Mouse (Mus musculus) heart, embryonic 13.5 days (tissue): ENCODE measurements around the gene Kynu. TPM values are rescaled to one million over a fixed set of nuclear protein-coding genes. Genes with fewer than 3 reads are reported as not detected.

Source experiments
- ATAC-seq: fragments of 200-750 bp; cut with Nextera tagmentation; 2 replicates; pipeline ENCODE4 v1.8.0; 2017; ENCODE audit warnings: moderate TSS enrichment; ENCODE audit not compliant: insufficient number of reproducible peaks, low FRiP score, low TSS enrichment; ENCODE audit errors: extremely low read depth
- H3K27ac ChIP-seq: fragments of 300-500 bp; sonication (generic); replicated peaks from 2 replicates; pipeline ENCODE4 v1.5.1; 2015; ENCODE audit warnings: moderate library complexity, mild to moderate bottlenecking, inconsistent platforms
- H3K27me3 ChIP-seq: fragments of 300-500 bp; sonication (generic); replicated peaks from 2 replicates; pipeline ENCODE4 v1.6.1; 2015; ENCODE audit warnings: mild to moderate bottlenecking, inconsistent platforms
- H3K36me3 ChIP-seq: fragments of 300-500 bp; sonication (generic); 2 replicates; pipeline ENCODE4 v1.6.1; 2015; ENCODE audit warnings: mild to moderate bottlenecking, inconsistent platforms
- H3K4me1 ChIP-seq: fragments of 300-500 bp; sonication (generic); 2 replicates; pipeline ENCODE4 v1.6.1; 2015; ENCODE audit warnings: inconsistent platforms
- H3K4me2 ChIP-seq: fragments of 300-500 bp; sonication (generic); 2 replicates; pipeline ENCODE4 v1.6.1; 2015; ENCODE audit warnings: inconsistent platforms, mild to moderate bottlenecking, moderate library complexity
- H3K4me3 ChIP-seq: fragments of 300-500 bp; sonication (generic); 2 replicates; pipeline ENCODE4 v1.5.1; 2015; ENCODE audit warnings: moderate library complexity, mild to moderate bottlenecking, inconsistent platforms
- H3K9ac ChIP-seq: fragments of 300-500 bp; sonication (generic); 2 replicates; pipeline ENCODE4 v1.6.1; 2015; ENCODE audit warnings: inconsistent platforms, mild to moderate bottlenecking, moderate library complexity
- H3K9me3 ChIP-seq: fragments of 300-500 bp; sonication (generic); 2 replicates; pipeline ENCODE4 v1.6.1; 2016; ENCODE audit warnings: inconsistent platforms
- whole genome bisulfite sequencing: fragments of 180-500 bp; shearing (Covaris S2); methylation state at CpG from one replicate; pipeline ENCODE4 v1.1.7; 2015; ENCODE audit warnings: mixed read lengths; 5-methylcytosine and 5-hydroxymethylcytosine counted together
- polyA plus RNA-seq: library from polyadenylated mRNA; unstranded; fragments of >200 nt; fragmentation: Nextera tagmentation; extraction: Ambion mirVana; gene quantifications from 2 replicates; pipeline ENCODE4 v1.2.1, GENCODE M21; 2015

The Kynu gene
- polyA plus RNA-seq, result 0.09 and 0.15 TPM in 2 replicates

- ATAC-seq, result no peak
- no peak within 1 kb of the TSS for H3K27ac ChIP-seq
- no peak within 1 kb of the TSS for H3K9ac ChIP-seq
- no peak within 1 kb of the TSS for H3K4me2 ChIP-seq
- 34% methylated on average over 9 of the region's 9 CpGs for WGBS
- H3K27me3 ChIP-seq, result no peaks in the 10 kb centered on the region
- no peaks in the 10 kb centered on the region for H3K9me3 ChIP-seq
- H3K4me1 ChIP-seq, result no peaks in the 10 kb centered on the region
- no peak within 1 kb of the TSS for H3K4me3 ChIP-seq
- no peaks in the 10 kb centered on the region for H3K36me3 ChIP-seq
Measured at GRCm38 (mm10) chr2:43555062-43555888, at the start of gene Kynu. TSS of gene Kynu (plus strand) at chr2:43555329.

DNA sequence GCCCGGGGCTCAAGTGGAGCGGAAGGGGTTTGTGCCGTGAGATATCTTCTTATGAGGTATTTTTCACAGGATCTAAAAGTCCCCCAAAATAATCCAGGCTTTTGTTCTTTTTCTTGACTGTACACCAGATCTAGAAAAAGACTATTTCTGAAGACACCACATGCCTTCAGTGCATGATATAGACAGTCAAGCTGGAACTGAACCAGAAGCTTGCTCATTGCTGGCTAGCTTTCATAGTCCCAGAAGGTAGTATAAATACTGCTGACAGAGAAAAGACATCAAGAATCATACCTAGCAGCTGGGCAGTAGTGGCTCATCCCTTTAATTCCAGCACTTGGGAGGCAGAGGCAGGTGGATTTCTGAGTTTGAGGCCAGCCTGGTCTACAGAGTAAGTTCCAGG, 48.9 kb upstream of the Kynu start:
- Histone ChIP-seq H3K27ac (no peak overlapping the region), H3K9me3 (no peaks in the 10 kb centered on the region), H3K4me3 (no peak overlapping the region), H3K27me3 (no peaks in the 10 kb centered on the region), H3K4me1 (no peaks in the 10 kb centered on the region), H3K4me2 (no peak overlapping the region), H3K9ac (no peak overlapping the region), H3K36me3 (no peaks in the 10 kb centered on the region)
- 83% methylated on average over 3 of the region's 3 CpGs for WGBS
- no peak for ATAC-seq

DNA sequence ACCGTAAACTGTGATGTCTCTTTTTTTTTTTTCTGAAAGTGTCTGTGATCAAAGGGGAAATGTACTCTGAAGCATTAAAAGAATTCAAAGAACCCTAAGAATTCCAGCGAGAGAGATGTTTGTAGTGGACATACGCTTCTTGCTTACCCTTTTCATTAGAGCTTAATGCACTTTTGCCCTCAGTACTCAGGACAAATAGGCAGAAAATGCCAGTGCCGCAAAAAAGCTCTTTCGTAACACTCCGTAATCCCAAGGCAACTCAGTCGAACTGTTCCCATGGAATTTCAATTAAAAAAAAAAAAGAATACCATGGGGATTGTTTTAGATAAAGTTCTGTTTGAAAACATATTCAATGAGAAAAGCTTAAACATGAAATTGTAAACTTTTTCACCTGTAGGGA, 41.3 kb upstream of the Kynu start:
- Histone ChIP-seq H3K27ac (no peak overlapping the region), H3K36me3 (no peaks in the 10 kb centered on the region), H3K9me3 (0 out of 2 replicates have a peak, but pooled peaks cover 5% of the 10 kb centered on the region), H3K4me3 (no peak overlapping the region), H3K4me1 (no peaks in the 10 kb centered on the region), H3K4me2 (no peak overlapping the region), H3K9ac (no peak overlapping the region), H3K27me3 (no peaks in the 10 kb centered on the region)
- ATAC-seq, result no peak
- WGBS, result 47% methylated on average over 7 of the region's 7 CpGs

- Histone ChIP-seq H3K9me3 (no peaks in the 10 kb centered on the region), H3K4me3 (no peak overlapping the region), H3K4me1 (no peaks in the 10 kb centered on the region), H3K27ac (no peak overlapping the region), H3K9ac (no peak overlapping the region), H3K27me3 (no peaks in the 10 kb centered on the region), H3K36me3 (no peaks in the 10 kb centered on the region), H3K4me2 (no peak overlapping the region)
- ATAC-seq, result no peak
- WGBS, result 71% methylated on average over 2 of the region's 2 CpGs
Measured at GRCm38 (mm10) chr2:43534417-43534816, 20.7 kb upstream of the Kynu start.

DNA sequence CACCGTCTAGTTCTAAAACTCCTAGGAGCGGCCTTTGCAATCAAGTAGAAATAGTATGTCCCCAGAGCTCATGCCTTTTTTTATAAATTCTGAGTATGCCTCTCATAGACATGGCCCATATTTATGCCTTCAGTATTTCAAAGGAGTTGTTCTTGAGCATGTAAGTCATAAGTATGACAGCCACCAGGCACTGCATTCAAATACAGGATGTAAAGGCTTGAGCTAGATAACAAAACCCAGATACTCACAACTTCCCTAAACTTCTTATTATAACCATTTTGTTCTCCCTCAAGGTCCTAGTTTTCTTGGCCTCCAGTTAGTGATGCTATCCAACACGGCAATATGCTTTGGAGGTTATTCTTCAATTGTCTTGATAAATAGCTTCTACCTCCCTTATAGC, 12.5 kb upstream of the Kynu start:
- Histone ChIP-seq H3K27ac (no peak overlapping the region), H3K27me3 (no peaks in the 10 kb centered on the region), H3K9me3 (no peaks in the 10 kb centered on the region), H3K9ac (no peak overlapping the region), H3K4me1 (no peaks in the 10 kb centered on the region), H3K4me3 (no peak overlapping the region), H3K36me3 (no peaks in the 10 kb centered on the region), H3K4me2 (no peak overlapping the region)
- WGBS, result 77% methylated on average over 3 of the region's 3 CpGs
- ATAC-seq, result no peak

DNA sequence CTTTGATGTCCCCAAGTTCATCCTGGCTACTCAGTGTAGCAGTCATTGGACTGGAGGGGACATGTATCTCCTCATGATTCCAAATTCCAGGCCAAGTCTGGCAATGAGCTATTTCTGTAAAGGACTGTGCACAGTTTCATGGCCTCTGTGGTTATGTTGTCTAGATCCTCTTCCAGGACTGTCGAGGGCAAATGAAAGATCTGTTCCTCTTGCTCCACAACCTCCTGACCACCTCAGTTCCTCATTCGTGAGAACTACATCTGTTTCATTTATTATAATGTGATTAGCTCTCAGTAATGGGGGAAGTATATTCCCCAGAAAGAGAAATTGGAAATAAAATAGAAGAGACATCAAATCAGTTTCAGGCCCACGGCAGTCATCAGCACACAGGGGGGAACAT, 9.5 kb upstream of the Kynu start:
- H3K9me3 ChIP-seq, result no peaks in the 10 kb centered on the region
- no peak overlapping the region for H3K9ac ChIP-seq
- H3K27ac ChIP-seq, result no peak overlapping the region
- H3K4me1 ChIP-seq, result no peaks in the 10 kb centered on the region
- H3K36me3 ChIP-seq, result no peaks in the 10 kb centered on the region
- H3K4me2 ChIP-seq, result no peak overlapping the region
- no peak for ATAC-seq
- no peaks in the 10 kb centered on the region for H3K27me3 ChIP-seq
- no peak overlapping the region for H3K4me3 ChIP-seq
- 70% methylated on average over 3 of the region's 3 CpGs for WGBS

DNA sequence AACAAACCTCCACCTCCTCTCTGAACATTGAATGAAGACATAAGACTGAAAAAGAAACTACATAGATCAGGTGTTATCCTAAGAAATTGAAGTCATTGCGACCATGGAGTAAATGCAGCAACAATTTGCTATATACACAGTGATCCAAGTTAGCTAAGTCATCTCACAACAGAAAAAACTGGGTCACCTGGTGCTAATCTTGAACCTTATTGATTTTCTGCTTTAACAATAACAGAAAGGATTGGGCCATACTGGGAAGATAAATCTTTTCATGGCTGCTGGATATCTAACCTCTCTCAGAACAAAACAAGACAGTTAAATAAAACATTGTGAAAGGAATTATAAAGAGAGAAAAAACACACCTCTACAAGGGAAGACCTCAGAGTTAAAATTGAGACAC, 8.7 kb upstream of the Kynu start:
- no peak overlapping the region for H3K4me3 ChIP-seq
- ATAC-seq, result no peak
- no peak overlapping the region for H3K4me2 ChIP-seq
- H3K4me1 ChIP-seq, result no peaks in the 10 kb centered on the region
- WGBS, result 65% methylated on average over 1 of the region's 1 CpGs
- H3K27me3 ChIP-seq, result no peaks in the 10 kb centered on the region
- H3K9me3 ChIP-seq, result no peaks in the 10 kb centered on the region
- H3K27ac ChIP-seq, result no peak overlapping the region
- H3K36me3 ChIP-seq, result no peaks in the 10 kb centered on the region
- H3K9ac ChIP-seq, result no peak overlapping the region

- Histone ChIP-seq H3K36me3 (no peaks in the 10 kb centered on the region), H3K9me3 (no peaks in the 10 kb centered on the region), H3K4me1 (no peaks in the 10 kb centered on the region), H3K27me3 (no peaks in the 10 kb centered on the region), H3K9ac (no peak overlapping the region), H3K4me2 (no peak overlapping the region), H3K27ac (no peak overlapping the region), H3K4me3 (no peak overlapping the region)
- 56% methylated on average over 4 of the region's 4 CpGs for WGBS
- no peak for ATAC-seq
Measured at GRCm38 (mm10) chr2:43554216-43554615, 913 bp upstream of the Kynu start.

DNA sequence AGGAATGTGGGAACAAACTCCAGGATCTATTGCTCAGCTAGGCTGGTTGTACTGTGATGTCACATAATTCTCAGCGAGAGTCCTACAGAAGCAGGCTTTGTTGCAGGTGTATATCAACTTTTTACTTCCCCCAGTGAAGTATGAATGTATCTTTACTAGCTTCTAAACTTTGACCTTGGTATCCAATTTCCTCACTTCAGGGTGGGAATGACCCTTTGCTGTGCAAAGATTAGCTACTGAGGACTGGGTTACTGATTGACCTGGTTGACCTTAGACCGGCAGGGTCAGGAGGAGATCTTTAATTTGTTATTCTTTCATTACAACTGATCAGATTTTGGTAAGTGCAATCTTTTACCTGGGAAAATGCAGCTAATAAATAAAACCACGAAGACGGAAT, 758 bp downstream of the Kynu start:
- Histone ChIP-seq H3K4me1 (no peaks in the 10 kb centered on the region), H3K36me3 (no peaks in the 10 kb centered on the region), H3K9me3 (no peaks in the 10 kb centered on the region), H3K4me2 (no peak overlapping the region), H3K9ac (no peak overlapping the region), H3K4me3 (no peak overlapping the region), H3K27me3 (no peaks in the 10 kb centered on the region), H3K27ac (no peak overlapping the region)
- ATAC-seq, result no peak
- WGBS, result 65% methylated on average over 4 of the region's 4 CpGs

- ATAC-seq, result no peak
- Histone ChIP-seq H3K4me1 (no peaks in the 10 kb centered on the region), H3K9me3 (no peaks in the 10 kb centered on the region), H3K27me3 (no peaks in the 10 kb centered on the region), H3K27ac (no peak overlapping the region), H3K36me3 (no peaks in the 10 kb centered on the region), H3K4me3 (no peak overlapping the region), H3K9ac (no peak overlapping the region), H3K4me2 (no peak overlapping the region)
- 64% methylated on average over 3 of the region's 3 CpGs for WGBS
Measured at GRCm38 (mm10) chr2:43556985-43557384, 1.9 kb downstream of the Kynu start.

- WGBS, result 76% methylated on average over 3 of the region's 3 CpGs
- no peaks in the 10 kb centered on the region for H3K27me3 ChIP-seq
- H3K36me3 ChIP-seq, result no peaks in the 10 kb centered on the region
- no peak overlapping the region for H3K27ac ChIP-seq
- no peaks in the 10 kb centered on the region for H3K9me3 ChIP-seq
- H3K9ac ChIP-seq, result no peak overlapping the region
- ATAC-seq, result no peak
- no peak overlapping the region for H3K4me2 ChIP-seq
- H3K4me3 ChIP-seq, result no peak overlapping the region
- no peaks in the 10 kb centered on the region for H3K4me1 ChIP-seq
Measured at GRCm38 (mm10) chr2:43561209-43561608, 6.1 kb downstream of the Kynu start.

- H3K9me3 ChIP-seq, result no peaks in the 10 kb centered on the region
- H3K36me3 ChIP-seq, result no peaks in the 10 kb centered on the region
- no peak overlapping the region for H3K9ac ChIP-seq
- no peak for ATAC-seq
- 82% methylated on average over 9 of the region's 9 CpGs for WGBS
- H3K4me3 ChIP-seq, result no peak overlapping the region
- no peaks in the 10 kb centered on the region for H3K27me3 ChIP-seq
- no peaks in the 10 kb centered on the region for H3K4me1 ChIP-seq
- no peak overlapping the region for H3K4me2 ChIP-seq
- no peak overlapping the region for H3K27ac ChIP-seq
Measured at GRCm38 (mm10) chr2:43562779-43563178, 7.7 kb downstream of the Kynu start.
